Mouse (Mus musculus) embryonic fibroblast, embryonic 13.5 days (primary cell): ENCODE data around the gene Igsf11.

ENCODE experiments used
- CTCF ChIP-seq: IDR thresholded peaks from 2 replicates; pipeline ENCODE4 v1.5.1; 2011; ENCODE audit warnings: mild to moderate bottlenecking, control low read depth, low read length, moderate library complexity, borderline replicate concordance; ENCODE audit not compliant: insufficient read depth
- POLR2A ChIP-seq: IDR thresholded peaks from 2 replicates; pipeline ENCODE4 v1.6.1; 2011; ENCODE audit warnings: low read depth, mild to moderate bottlenecking, control low read depth, low read length, moderate library complexity

DNA sequence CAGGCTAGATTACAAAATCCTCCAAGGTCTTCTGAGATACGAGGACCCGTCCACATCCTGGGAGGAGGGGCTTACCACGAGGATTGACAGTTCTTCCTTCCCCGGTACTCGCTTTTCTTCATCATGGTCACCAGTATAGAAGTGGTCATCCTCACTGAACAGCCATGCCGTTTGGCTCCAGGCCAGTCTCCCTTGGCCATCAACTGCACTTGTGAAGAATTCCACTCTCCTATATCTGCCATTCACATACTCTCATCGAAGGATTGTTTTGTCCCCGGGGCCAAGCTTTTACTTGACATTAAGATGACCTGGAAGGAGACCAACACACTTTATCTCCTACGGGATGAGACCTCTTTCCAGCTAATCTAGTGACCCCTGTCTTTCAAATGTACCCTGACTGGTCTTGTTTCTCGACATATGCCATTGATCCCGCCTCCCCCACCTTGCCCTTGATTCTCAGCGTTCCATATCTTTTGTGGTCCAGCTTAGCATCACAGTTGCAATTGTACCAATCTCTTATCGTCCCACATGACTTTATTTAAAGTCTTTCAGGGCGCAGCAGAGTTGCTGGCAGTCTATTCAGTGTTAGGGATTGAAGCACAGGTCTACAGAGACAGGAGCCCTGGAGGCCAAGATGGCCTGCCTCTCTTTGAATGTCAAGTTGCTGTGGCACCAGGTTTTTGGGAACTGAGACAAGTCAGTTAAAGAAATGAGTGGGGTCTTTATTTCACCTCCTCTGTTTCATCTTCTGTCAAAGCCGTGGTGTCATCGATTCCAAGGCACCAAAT, 62.2 kb downstream of the Igsf11 start:
- no peak for TF ChIP-seq CTCF
- TF ChIP-seq POLR2A, result no peak
